Mouse (Mus musculus): ENCODE data around the gene Lrrc74b.
A peak's percentile ranks its signal among the peaks of the same experiment; 100 is the strongest.
"Not testable (repeated sequence)": the region's sequence is repeated elsewhere in the genome, so short reads cannot be mapped to it uniquely, and the experiment has no call there.

The Lrrc74b gene

GRCm38 (mm10) chr16:17553910-17554685 lies 6.9 kb downstream of the Lrrc74b start:
- DNase-seq (ENCODE audit: extremely low spot score, low spot score) = peak; percentile 47

DNA sequence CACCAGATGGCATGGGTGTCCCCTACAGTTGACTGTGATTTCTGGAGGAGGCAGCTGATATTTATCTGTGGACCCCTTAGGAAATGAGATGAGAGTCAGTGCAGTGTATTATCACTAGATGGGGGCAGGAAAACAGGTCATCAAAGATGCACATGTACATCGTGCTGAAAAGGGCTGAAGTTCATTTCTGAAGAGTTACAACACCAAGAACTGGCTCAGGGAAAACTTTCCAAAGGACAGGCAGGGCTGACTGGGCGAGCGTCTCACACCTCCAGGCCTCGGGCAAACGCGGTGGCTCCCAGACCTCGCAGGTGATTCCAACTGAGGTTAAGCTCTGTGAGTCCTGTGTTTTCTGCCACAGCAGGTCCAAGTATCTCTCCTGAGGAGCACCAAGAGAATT lies 8.2 kb downstream of the Lrrc74b start:
- no peak for DNase-seq (ENCODE audit: extremely low spot score, low spot score)

- no peak for DNase-seq (ENCODE audit: extremely low spot score, low spot score)
These were observed 18.4 kb downstream of the Lrrc74b start for GRCm38 (mm10) chr16:17542632-17543031.

DNA sequence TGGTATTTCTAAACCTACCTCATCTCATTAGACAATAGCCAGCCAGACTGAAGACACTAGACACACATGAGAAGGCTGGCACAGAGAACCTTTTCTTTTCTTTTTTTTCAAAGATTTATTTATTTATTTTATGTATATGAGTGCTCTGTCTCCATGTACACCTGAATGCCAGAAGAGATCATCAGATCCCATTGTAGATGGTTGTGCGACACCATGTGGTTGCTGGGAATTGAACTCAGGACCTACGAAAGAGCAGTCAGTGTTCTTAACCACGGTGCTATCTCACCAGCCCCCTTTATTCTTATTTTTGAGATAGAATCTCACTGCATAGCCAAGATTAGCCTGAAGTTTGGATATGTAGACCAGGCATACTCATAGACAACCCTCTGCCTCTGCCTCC lies 24.5 kb downstream of the Lrrc74b start:
- no peak for DNase-seq (ENCODE audit: extremely low spot score, low spot score)

DNA sequence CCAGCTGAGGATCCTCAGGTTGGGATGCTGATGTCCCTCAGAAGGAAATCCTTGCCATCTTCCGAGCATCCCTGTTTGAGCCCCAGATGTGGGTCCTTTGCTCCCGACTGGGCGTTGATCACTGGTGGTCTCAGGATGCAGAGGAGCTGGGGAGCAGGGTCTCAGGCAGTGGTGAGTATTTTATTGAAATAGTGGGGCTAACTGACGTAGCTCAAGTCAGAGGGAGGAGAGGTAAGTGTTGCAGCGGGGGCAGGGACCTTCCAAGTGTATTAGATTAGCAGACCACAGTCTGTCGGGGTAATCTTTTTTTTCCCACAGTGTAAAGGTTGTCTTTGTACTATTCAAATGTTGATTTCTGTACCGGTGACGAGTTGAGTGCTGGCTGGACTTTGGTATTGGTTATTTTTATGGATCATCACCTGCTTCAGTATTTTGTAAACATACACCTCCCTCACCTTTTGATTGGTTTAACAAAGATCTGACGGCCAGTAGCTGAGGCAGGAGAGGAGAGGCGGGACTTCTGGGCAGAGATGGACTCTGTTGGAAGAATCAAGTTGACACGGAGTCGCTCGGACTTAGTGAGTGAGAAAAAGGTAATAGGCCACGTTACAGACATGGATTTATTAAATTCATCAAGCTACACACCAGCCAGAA lies 28.2 kb downstream of the Lrrc74b start:
- no peak for DNase-seq (ENCODE audit: extremely low spot score, low spot score)

- DNase-seq (ENCODE audit: extremely low spot score, low spot score) = no peak
These were observed 28.8 kb downstream of the Lrrc74b start for GRCm38 (mm10) chr16:17532271-17532670.

- DNase-seq (ENCODE audit: extremely low spot score, low spot score) = peak; percentile 98
These were observed 30.3 kb downstream of the Lrrc74b start, which contains the start of gene Thap7 for GRCm38 (mm10) chr16:17530640-17531288. TSS of gene Thap7 (minus strand) at chr16:17531136.

DNA sequence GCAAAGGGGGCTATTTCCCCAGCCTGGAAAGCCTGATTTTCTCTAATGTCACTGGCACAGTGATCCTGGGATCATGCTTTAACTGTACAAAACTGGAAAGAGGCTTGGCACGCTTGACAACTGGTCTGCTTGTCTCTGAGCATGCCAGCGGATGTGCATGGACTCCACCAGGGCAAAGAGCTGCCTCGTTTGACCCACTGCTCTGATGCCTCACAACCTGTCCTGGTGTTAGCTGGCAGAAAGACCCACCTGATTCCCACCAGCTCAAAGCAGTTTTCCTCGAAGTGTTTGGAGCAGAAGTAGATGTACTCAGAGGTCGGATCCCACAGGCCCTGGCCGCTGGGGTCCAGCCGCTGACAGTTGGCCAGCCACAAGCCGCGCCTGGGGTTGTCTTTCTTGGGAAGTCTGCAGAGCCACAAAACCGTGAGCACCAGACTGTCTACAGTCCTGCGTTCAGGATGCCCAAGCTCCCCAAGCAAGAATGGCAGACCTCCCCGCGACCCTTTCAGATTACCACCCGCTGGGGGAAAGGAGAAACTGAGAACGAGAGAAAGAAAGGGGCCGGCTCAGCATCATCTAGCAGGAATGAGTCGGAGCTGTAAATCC lies 31.0 kb downstream of the Lrrc74b start:
- no peak for DNase-seq (ENCODE audit: extremely low spot score, low spot score)

DNA sequence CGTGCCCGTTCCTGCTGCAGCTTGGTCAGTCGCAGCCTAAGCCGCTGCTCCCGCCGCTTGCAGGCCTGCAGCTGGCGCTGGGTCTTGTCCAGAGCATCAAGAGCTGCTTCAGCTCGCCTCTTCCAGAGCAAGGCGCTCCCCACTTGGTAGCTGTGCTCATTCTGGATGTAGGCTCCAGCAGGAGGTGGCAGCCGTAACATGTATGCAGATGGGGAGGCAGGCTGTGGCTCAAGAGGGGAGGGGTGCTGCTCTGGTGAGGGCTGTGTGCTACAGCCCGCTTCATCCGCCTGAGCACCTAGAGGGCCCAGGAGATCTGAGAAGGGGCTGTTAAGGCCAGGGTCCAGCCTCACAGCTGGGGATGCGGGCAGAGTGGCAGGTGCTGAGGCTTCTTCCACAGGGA lies 32.8 kb downstream of the Lrrc74b start:
- DNase-seq (ENCODE audit: extremely low spot score, low spot score) = no peak

- DNase-seq (ENCODE audit: extremely low spot score, low spot score) = no peak
These were observed 33.4 kb downstream of the Lrrc74b start for GRCm38 (mm10) chr16:17527606-17528005.

DNA sequence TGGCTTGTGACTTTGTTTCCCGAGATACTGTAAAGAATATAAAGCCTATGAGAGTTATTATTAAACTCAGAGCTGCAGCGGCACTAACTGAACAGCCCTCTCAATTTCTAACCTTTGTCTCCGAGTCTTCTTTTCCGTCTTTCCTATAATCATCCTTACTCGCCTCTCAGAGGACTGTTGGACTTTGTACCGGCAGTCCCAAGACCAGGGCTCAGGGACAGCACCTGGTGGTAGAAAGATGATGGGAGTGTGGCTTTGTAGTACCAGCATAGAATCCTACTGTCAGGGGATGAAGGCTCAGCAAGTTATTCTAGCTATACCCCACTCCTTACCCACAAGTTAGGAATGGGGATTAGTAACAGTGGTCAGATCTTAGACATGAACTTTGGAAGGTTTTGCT lies 34.8 kb downstream of the Lrrc74b start:
- no peak for DNase-seq (ENCODE audit: extremely low spot score, low spot score)

- no peak for DNase-seq (ENCODE audit: extremely low spot score, low spot score)
These were observed 35.5 kb downstream of the Lrrc74b start for GRCm38 (mm10) chr16:17525524-17525923.

- DNase-seq (ENCODE audit: extremely low spot score, low spot score) = no peak
These were observed 36.9 kb downstream of the Lrrc74b start for GRCm38 (mm10) chr16:17524156-17524555.

DNA sequence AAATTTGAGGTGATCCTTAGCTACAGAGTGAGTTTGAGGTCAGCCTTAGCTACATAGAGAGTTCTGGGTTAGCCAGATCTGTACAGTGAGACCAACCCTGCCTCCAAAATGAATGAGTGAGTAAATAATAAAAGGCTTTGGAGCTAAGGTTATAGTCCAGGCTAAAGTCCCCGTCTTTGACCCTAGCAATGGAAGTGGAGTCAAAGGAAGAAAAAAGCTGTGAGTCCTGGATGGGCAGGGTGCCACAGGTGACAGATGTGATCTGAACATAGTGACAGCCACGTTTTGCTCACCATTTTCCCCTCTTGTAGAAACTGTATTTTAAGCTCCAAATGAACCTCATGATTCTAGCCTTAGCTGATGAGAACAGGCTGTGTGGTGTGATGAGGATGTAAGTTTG lies 42.1 kb downstream of the Lrrc74b start:
- no peak for DNase-seq (ENCODE audit: extremely low spot score, low spot score)

DNA sequence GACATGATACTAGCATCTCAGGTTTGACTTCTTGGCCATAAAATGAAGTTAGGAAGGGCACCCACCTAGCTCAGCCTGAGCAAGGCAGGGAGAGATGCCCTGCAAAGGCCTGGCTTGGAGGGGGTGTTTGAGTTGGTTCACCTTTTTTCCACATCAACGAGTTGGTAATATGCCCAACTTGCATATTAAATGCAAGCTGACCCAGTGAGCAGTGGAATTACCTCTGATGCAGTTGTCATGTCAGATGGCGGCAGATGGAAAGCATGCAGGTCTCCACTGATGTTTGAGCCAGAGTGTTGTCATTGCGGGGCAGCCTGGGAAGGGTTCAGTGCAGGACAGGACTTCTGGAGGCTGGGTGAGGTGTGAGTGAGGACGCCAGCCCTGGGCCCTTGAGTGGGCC lies 49.6 kb downstream of the Lrrc74b start:
- no peak for DNase-seq (ENCODE audit: extremely low spot score, low spot score)

DNA sequence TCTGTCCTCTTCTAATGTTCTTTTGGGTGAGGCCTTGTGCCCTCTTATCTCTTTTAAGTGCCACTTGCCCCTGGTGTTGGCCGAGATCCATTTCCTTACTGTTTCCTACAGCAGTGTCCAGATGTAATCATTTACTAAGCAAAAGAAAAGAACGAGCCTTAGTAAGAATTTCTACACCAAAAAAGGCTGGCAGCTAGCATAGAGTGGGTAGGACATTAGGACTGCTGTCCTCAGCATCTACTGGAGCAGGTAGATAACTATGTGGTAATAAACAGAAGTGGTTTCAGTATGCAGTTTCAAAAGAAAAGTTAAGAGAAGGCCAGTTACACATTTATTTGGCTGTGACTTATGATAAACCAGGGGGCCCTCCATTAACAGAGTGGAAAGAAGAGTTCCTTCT lies 50.4 kb downstream of the Lrrc74b start:
- no peak for DNase-seq (ENCODE audit: extremely low spot score, low spot score)

DNA sequence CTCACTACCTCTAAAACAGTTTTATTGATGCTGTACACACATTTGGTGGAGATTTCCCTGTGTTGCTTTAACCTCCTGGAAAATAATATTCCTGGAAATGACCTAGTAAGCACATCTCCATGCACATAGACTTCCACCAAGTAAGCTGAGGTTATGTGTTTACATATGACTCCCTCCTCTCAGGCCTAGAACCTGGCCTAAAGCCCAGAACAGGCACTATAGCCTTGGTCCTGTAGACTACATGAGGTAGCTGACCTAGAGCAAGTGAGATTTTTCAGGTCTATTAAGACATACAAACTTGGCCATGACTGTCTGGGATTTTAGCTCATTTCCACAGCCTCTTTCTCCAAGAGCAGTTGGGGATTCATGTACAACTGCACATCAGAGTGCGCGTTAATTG lies 50.9 kb downstream of the Lrrc74b start:
- no peak for DNase-seq (ENCODE audit: extremely low spot score, low spot score)

DNA sequence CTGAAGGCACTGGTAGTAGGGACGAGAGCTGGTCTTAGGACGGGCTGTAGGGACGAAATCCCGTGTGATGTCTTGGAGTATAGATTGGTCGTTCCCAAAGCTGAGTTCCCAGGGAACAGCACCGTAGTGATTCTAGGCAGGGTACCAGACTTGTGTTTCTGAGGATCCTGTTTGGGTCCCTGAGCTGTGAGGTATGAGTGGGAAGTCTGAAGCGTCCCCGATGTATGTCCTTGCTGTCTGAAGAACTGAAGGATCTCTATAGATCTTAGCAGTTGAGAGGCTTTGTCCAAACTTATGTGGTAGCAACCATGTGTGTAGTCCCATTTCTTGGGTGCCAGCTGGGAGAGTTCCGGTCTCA lies 51.8 kb downstream of the Lrrc74b start:
- no peak for DNase-seq (ENCODE audit: extremely low spot score, low spot score)

DNA sequence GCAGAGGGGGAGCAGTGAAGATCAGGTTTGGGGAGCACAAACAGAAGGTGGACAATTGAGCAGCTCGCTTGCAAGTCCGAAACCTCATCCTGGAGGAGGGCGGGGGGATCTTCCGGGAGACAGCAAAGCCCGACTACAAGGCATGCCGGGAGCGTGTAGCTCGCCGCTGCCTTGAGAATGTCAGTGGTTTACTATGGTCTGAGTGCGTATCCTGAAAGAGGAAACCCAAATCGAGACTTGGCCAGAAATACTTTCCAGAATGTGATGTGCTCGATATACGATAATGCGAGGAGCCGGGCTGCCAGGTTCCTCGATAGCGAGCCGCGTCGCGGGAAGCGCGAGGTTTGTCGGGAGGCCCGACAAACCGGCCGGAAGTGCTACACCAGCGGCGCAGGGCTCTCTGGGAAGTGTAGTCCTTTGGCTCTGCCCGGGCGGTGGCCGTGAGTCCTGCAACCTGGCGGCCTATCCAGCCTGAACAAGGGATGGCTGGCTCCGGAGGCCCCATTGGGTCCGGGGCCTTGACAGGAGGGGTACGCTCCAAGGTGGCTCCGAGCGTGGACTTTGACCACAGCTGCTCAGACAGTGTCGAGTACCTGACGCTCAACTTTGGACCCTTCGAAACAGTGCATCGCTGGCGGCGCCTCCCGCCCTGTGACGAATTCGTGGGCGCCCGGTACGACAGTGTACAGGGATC lies 52.4 kb downstream of the Lrrc74b start, which contains the start of gene Lztr1:
Lztr1 (plus strand) TSS at position 143 of the 694 bp plus-strand sequence.
- DNase-seq (ENCODE audit: extremely low spot score, low spot score) = peak; percentile 91

DNA sequence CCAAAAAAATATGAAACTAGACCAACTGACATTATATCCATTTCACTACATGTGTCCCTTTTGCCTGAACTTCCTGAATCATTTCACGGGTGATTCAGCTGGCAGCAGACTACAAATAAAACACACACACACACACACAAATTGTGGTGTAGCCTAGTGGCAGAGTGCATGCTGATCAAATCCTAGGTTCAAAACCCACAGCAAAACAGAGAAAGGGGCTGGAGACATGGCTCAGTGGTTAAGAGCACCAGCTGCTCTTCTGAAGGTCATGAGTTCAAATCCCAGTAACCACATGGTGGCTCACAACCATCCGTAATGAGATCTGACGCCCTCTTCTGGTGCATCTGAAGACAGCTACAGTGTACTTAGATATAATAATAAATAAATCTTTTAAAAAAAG lies 53.0 kb downstream of the Lrrc74b start:
- not testable (repeated sequence) for DNase-seq (ENCODE audit: extremely low spot score, low spot score)

- no peak for DNase-seq (ENCODE audit: extremely low spot score, low spot score)
These were observed 54.0 kb downstream of the Lrrc74b start for GRCm38 (mm10) chr16:17507018-17507552.

All from neural tube, embryonic 10.5 days (tissue).